Mouse (Mus musculus) urinary bladder, postnatal 4 days (tissue): ENCODE results near the gene Gbp8.
"Not testable (repeated sequence)": the region's sequence is repeated elsewhere in the genome, so short reads cannot be mapped to it uniquely, and the experiment has no call there.

Experiments
- DNase-seq, 2 experiments: peaks; one replicate each; pipeline ENCODE4 v3.0.0; 2021 to 2022; ENCODE audit warnings: low spot score in 2 of 2

The Gbp8 gene

DNA sequence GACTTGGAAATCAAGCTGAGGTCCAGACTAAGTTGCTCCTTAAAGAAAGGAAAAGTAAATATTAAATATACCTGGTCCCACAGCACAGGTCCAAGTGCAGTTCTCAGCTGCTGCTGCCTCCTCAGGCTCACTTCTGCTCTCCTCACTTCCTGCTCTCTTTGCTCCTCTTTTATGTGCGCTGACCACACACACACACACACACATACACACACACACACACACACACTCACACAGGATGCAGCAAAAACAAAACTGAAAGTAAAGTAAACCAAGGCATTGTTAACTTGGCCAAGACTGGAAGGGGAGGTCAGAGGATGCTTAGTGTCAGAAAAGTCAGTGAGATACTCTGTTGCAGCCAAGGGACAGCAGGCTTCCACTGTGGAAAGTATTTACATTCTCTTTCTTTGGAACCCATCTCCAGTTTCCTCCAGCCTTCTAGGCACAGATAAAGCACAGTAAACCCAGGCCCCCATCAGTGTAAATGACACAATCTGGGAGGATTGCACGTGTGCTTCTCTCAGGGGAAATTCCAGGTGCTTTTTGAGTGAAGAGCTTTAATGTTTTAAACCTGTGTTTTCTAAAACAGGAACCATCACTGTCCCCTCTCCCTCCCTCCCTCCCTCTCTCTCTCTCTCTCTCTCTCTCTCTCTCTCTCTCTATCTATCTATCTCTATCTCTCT lies at the start of gene Gbp8, which contains the start of the genes Gbp9 and Gbp4:
Gbp8 (minus strand) TSS at position 132 of the 680 bp plus-strand sequence.
Gbp9 (minus strand) TSS at position 131 of the 680 bp plus-strand sequence.
Gbp4 (minus strand) TSS at position 178 of the 680 bp plus-strand sequence.
- not testable (repeated sequence) for DNase-seq

DNA sequence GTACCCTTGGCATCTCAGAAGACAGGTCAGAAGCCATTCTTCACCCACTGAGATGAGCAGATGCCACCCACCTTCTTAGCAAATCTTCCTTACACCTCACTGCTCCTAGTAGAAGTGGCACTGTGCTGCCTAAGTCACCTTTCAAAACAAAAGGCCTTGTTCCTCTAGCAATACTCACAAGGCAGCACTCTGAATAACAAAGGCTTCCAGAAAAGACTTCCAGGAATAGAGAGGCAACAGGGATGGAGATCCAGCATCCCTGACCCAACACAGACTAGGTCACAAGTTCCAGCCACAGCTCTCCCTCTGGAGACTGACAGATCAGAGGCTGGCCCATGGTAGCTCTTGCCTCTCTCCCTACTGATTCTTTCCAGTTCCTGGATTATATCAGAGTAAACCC lies 42.1 kb upstream of the Gbp8 start:
- DNase-seq: no peak

DNA sequence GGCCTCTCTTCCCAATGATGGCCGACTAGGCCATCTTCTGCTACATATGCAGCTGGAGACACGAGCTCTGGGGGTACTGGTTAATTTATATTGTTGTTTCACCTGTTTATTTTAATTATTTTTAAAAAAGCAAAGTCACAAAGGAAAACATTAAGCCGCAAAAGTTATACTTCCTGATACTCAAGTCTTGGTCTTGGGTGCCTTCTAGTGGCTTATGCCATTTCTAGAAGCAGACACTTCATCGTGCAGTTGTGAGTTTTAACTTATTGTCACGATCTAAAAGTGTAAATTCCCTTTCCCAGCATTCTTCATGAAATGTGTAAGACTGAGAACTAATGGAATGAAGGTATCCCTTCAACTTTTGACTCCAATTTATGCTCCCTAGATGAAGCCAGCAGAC lies 17.2 kb upstream of the Gbp8 start:
- DNase-seq: no peak

DNA sequence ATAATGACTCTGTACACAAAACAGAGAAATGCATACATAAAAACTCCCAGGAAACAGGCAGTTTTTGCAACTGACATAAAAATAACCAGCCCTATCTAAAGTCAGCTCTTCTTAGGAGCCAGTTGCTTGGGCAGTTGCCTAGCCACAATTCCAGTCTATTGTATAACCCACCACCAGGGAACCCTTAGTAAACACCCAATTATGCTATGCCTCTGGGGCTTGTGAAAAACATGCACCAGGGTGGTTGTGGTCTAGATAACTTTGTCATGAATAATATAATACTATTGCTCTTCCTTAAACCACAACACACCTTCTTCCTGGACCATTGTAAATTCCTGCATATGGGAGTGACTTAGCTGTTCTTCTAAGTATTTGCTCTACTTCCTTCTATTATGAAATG lies 14.7 kb upstream of the Gbp8 start:
- DNase-seq: no peak

DNA sequence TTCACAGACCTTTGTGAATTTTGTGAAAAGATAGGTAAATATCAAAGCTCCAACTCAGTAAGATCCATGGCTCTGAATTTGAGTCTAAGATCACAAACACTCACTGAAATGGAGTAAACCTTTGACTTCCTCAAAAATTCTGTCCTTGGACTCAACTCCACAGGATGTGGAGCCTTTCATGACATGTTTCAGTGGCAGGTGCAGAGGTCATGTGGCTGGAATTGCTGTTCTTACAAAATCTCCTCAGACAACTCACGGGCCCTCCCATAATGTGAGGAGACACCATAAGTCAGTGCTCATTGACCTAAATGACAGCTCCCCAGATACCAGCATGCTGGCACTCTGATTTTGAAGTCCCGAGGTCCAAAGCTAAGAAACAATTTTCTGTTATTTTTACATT lies 8.7 kb upstream of the Gbp8 start:
- DNase-seq: not testable (repeated sequence)

DNA sequence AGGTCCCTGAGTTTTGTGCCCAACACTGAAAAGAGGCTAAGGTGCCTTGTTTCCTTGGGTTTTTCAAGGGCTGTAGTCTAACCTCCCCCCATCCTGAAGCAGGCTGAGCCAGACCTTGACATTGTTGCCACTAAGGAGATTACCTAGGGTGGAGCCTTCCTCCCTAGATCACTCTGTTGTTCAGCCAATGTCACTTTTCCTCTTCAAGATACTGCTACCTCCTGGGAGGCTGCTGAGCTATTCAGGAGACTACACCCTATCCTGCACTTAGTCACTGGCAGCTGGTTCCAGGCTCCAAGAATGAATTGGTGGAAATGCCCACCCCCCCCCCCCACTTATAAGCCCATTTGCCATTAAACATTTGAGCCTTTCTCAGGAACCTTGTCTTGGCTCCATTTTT lies 7.1 kb upstream of the Gbp8 start:
- DNase-seq: no peak

DNA sequence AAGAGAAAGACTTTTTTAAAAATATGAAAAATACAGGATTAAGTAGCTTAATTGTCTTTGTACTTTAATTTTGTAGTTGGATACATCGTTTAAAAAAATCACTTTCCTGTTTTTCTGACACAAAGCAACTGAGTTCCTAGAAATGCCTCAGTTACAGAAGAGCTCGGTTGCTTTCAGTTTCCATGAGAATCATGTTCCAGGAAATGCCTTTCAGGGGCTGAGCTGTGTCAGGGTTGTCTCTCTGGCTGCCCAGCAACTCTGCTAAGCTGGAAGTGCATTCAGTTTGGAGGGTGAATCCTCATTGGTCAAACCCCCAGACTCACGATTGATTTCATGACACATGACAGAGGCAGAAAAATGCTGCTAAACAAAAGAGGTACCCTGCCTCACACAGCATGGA lies 6.4 kb upstream of the Gbp8 start:
- DNase-seq: not testable (repeated sequence)

DNA sequence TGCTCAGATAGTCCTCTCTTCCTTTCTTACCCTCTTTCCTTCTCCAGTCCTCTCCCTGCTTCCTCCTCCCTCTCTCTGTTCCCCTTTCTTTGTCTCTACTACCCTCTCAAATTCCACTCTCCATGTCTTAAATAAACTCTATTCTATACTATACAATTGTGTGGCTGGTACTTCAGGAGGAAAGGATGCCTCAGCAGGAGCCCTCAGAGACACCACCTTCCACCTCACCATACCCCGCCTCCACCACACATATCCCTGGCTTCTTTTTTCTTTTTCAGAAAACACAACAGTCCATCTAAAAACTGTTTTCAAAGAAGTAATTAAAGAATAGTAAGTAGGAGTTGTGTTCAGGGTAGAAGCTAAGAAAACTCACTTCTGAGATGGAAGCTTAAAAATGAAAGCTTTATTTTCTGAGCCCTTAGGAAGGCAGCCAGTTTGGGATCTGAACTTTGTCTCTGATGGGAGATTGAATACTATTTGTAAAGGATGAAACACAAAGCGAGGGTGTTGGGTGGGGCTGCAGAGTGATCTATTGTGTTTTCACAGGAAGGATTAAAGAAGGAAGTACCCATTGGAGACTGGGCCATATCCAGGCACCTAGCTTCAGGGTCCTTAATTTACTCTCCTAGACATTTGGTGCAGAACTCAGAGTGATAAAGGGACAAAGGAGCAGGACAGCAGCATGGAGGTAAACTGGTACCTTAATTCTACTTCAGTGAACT lies 910 bp upstream of the Gbp8 start:
- not testable (repeated sequence) for DNase-seq

DNA sequence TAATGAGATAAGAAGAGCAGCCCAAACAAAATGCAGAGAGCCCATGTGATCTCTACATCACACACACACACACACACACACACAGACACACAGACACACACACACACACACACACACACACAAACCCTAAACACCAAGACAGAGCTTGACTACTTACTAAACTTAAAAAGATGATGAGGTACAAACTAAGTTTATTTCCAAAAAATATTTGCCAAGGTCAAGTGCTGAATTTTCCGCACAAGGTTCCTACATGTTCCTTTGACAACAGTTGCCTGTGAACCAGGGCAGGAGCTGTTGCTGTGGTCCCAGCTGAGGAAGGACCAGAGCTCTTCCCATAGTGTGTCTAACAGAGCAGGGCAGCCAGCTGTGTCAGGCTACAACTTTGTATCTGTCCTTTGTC lies 434 bp downstream of the Gbp8 start:
- DNase-seq: no peak

DNA sequence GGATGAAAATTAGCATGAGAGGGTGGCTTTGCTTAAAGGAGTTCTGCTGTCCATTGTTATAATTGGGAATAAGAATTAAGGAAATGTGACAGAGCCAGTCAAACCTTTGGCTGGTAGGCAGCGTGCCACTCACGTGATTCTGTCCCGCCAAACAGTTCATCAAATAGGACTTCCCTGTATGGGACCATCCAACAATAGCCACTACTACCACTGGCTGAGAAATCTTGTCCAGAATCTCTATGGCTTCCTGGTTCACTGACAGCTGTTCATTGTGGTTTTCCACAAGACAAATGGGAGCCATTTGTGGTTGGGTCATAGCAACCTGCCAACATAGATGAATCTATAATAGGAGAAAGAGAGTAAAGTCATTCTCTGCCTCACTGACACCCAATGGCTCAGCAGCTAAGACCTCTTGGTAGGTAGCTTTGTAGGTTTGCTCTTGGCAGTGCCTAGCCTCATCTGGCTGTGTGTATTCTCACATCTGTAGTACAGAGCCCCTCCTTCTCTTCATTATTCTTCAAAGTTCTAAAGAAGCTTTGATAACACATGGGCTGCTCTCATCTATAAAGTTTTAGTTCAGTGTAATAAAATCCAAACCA lies 2.5 kb downstream of the Gbp8 start:
- not testable (repeated sequence) for DNase-seq

DNA sequence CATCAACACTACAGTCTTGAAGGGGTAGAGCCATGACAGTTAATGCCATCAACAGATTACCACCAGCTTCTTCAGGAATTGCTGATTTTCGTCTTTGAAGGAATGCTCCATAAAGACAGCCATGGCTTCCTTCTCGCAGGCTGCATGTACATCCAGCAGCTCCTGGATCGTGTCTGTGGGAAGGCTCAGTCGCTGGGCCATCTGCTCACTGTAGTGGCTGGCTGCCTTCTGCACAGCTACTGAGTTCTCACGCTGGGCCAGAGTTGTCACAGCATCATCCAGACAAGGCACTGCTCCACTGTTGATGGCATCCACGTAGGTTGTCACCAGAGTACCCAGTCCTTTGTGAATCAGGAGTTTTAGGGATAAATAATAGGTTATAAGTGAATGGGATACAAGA lies 17.6 kb downstream of the Gbp8 start:
- not testable (repeated sequence) for DNase-seq

DNA sequence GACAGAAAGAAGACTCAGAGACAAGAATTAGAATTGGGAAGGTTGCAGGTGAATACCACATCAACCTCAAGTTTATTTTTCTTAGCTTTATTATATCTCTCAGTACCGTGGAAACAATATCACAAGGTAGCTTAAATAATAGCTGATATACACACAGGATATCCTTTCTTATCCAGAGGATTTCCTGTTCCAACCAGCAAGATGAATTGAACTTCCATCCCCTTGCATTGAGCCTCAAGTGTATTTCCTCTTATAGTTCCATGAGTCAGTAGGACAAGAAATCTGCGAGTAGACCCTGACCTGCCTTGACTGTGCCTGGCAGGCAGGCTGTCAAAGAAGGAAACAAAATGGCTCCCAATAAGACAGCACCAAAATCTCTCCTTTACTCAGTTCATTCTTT lies 23.6 kb downstream of the Gbp8 start:
- no peak for DNase-seq

DNA sequence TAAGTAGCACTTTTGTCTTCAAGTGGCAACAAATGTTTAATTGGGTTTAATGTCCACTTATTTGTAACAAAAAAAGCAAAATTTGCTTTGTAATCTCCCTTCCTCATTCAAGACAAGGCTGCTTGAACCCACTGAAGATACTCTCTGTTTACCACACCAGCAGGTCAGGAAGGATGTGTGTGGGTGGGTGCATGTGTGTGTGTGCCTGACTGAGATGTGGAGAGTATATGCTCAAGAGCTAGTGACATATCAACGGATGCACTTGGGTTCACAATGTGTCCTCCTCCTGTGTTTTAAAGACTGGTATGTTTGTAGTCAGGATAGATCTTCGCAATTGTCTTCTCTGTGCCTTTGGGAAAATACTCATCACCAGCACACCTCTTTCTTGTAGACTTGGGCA lies 24.6 kb downstream of the Gbp8 start:
- DNase-seq: no peak

DNA sequence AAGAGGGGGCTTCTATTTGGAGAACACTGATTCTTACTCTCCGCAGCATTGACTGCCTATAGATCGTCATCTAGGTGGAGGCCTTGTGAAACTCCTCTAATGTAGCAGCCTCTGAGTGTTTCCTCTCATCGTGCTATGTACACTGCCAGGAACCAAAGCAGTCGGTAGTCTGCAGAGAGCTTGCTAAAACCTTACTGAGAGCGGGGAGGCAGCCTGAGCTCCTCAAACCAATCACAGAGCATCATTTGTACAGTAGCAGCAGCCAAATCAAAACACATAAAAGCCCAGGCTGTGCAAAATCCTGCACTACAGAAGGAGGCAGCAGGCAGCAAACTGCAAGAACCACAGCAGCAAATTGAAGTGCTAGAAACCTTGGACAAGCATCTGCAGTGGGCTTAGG lies 25.7 kb downstream of the Gbp8 start:
- no peak for DNase-seq

DNA sequence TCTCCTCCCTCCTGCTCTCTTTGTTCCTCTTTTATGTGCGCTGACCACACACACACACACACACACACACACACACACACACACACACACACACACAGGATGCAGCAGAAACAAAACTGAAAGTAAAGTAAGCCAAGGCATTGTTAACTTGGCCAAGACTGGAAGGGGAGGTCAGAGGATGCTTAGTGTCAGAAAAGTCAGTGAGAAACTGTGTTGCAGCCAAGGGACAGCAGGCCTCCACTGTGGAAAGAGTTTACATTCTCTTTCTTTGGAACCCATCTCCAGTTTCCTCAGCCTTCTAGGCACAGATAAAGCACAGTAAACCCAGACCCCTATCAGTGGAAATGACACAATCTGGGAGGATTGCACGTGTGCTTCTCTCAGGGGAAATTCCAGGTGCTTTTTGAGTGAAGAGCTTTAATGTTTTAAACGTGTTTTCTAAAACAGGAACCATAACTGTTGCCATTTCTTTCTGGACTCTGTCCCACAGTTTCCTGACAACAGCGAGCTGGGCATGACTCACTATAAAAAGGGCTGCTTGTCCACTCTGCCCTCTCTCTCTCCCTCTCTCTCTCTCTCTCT lies 29.0 kb downstream of the Gbp8 start:
- peak in 1 of 2 experiments; percentile 36 for DNase-seq

DNA sequence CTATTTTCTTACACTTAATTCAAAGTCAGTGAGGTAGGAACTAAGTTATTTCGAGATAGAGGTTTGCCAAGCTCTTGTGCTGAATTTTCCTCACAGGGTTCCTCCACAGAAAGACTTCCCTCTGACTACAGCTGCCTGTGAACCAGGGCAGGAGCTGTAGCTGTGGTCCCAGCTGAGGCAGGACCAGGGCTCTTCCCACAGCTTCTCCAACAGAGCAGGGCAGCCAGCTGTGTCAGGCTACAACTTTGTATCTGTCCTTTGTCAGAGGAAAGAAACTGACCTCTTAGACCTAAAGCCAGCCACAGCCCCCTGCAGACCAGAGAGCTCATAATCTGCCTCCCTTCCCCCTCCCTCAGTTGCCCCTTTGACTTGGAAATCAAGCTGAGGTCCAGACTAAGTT lies 29.6 kb downstream of the Gbp8 start:
- not testable (repeated sequence) for DNase-seq

DNA sequence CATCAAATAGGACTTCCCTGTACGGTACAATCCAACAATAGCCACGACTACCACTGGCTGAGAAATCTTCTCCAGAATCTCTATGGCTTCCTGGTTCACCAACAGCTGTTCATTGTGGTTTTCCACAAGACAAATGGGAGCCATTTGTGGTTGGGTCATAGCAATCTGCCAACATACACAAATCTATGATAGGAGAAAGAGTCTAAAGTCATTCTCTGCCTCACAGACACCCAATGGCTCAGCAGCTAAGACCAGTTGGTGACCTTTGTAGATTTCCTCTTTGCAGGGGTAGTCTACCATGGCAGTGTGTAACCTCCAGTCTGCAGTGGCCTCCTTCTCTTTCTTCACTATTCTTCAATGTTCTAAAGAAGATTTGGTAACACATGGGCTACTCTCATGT lies 33.7 kb downstream of the Gbp8 start:
- not testable (repeated sequence) for DNase-seq

DNA sequence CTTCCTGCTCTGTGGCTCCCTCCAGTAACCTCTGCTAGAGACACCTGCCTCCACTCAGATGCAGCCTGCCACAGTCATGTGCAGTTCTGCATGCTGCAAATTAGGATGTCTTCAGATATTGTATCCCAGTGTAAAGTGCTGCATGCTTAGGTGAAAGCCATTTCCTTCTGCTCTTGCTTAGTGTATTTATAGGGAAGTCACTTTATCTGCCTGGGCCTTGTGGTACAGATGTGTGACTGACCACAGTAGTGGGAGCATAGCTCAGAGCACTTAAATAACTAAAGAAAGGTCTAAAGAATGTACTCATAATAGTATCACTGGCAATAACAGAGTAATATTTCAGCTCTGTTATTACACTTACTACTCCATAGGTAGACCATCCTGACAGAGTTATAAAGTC lies 57.4 kb downstream of the Gbp8 start:
- DNase-seq: no peak

DNA sequence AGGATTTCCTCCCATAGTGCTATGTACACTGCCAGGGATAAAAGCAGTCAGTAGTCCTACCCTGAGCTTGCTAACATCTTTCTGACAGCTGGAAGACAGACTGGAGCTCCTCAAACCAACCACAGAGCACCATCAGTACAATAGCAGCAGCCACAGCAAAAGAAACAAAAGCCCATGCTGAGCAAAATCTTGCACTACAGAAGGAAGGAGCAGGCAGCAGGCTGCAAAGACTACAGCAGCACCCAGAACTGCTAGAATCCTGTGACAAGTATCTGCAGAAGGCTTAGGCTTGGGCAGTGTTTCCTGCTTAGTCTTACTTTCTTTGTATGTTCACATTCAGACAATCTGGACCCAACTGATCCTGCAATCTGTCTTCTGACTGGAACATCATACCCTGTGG lies 71.0 kb downstream of the Gbp8 start:
- not testable (repeated sequence) for DNase-seq

DNA sequence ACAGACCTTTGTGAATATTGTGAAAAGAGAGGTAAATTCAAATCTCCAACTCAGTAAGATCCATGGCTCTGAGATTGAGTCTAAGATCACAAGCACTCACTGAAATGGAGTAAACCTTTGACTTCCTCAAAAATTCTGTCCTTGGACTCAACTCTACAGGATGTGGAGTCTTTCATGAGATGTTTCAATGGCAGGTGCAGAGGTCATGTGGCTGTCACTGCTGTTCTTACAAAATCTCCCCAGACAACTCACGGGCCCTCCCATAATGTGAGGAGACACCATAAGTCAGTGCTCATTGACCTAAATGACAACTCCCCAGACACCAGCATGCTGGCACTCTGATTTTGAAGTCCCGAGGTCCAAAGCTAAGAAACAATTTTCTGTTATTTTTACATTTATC lies 74.9 kb downstream of the Gbp8 start:
- not testable (repeated sequence) for DNase-seq

DNA sequence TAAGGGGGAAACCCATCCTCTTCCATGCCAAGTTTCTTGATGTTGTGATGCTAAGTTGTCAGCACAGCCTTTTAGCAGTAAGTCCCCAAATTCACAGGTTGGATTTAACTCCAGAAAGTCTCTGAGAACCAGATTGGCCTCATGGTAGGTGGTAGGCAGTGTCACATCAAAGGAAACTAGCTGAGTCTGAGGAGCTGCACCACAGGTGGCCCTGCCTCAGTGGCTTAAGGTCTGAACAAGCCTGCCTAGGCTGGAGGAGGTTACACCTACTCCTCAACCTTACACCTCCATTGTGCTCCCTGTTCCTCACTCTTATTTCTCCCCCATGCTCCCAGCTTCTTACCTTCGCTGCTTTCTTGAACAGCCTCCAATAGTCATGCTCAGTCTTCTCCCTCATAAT lies 76.0 kb downstream of the Gbp8 start:
- DNase-seq: no peak

DNA sequence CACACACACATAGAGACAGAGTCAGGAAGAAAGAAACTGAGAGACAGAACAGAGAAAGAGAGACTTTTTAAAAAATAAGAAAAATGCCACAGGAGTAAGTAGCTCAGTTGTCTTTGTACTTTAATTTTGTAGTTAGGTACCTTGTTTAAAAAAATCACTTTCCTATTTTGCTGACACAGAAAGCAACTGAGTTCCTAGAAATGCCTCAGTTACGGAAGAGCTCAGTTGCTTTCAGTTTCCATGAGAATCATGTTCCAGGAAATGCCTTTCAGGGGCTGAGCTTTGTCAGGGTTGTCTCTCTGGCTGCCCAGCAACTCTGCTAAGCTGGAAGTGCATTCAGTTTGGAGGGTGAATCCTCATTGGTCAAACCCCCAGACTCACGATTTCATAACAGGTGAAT lies 76.9 kb downstream of the Gbp8 start:
- DNase-seq: not testable (repeated sequence)

DNA sequence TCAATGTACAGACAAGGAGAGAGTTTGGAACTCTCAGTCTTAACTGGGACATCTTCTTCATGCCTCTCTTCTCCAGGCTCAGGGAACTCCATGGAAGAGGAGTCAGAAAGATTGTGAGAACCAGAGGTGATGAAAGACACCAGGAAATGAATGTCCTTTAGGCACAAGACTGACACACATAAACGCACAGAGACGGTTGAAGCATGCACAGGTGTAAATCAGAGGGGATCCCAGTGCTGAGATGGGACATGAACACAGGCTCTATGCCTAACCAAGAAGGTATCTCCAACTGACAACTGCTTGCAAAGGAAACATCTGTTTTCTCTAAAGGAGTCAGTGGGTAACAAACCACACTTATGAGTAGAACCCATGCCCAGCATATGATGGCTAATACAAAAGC lies 79.1 kb downstream of the Gbp8 start:
- DNase-seq: no peak
